In genomic region chr8:115199616-115200150, GRCm38 (mm10) we compare ENCODE assay signal across 21 mouse cellular contexts.
A peak's percentile ranks its signal among the peaks of the same experiment; 100 is the strongest.
DNase-seq lines count a peak whose midpoint lies in the region; ATAC-seq and TF ChIP-seq lines count a peak whose summit lies in the region.
"Had no signal": no experiment of that assay in that cellular context is flagged by ENCODE, and none has a peak within 500 bp of the region (broad histone marks: within the 10 kb centered on the region; RNA-seq: fewer than 3 reads in every experiment).

No protein-coding gene starts in this region.

- H3K9ac ChIP-seq in heart, postnatal 0 days (replicated peaks; ENCODE audit: low read depth, low read length) = no peak overlapping the region
- no peak overlapping the region for H3K9ac ChIP-seq in midbrain, embryonic 11.5 days (ENCODE audit: low read length)
- H3K9ac ChIP-seq in midbrain, embryonic 15.5 days = no peak overlapping the region
- H3K9ac ChIP-seq in neural tube, embryonic 15.5 days (replicated peaks) = no peak overlapping the region
- H3K9ac ChIP-seq: hindbrain, embryonic 13.5 days; neural tube, embryonic 12.5 days; stomach, embryonic 15.5 days had no signal

- H3K27me3 ChIP-seq in heart, postnatal 0 days (ENCODE audit: control insufficient read depth, insufficient read depth, low read length) = no peaks in the 10 kb centered on the region
- peaks cover 3% of the 10 kb centered on the region for H3K27me3 ChIP-seq in midbrain, embryonic 11.5 days (ENCODE audit: control insufficient read depth, insufficient read depth, low read length)
- H3K27me3 ChIP-seq in midbrain, embryonic 15.5 days (replicated peaks) = no peaks in the 10 kb centered on the region
- peaks cover 35% of the 10 kb centered on the region for H3K27me3 ChIP-seq in neural tube, embryonic 15.5 days (replicated peaks)
- H3K27me3 ChIP-seq: megakaryocyte, embryonic 14.5 days; Patski; stomach, embryonic 15.5 days had no signal

- no peak for TF ChIP-seq EP300 in heart, postnatal 0 days (IDR thresholded peaks at IDR 0.05; ENCODE audit: low read depth)

- peak; percentile 29 for DNase-seq in embryo, embryonic 10.5 days (ENCODE audit: low spot score)
- DNase-seq in embryo, embryonic 10 days (ENCODE audit: low spot score) = no peak
- no peak for DNase-seq in heart, postnatal 0 days (ENCODE audit: low spot score)
- DNase-seq in heart, postnatal 36 days = no peak
- DNase-seq in midbrain, embryonic 11.5 days (ENCODE audit: low spot score, missing footprints) = peak; percentile 80
- DNase-seq in urinary bladder, postnatal 25 days (ENCODE audit: low spot score) = no peak
- DNase-seq: cerebellum, adult 18-20 months; heart, adult 11 months; retina, postnatal 1 day; thymus, postnatal 36 days had no signal

- no peaks in the 10 kb centered on the region for H3K9me3 ChIP-seq in heart, postnatal 0 days (replicated peaks; ENCODE audit: control insufficient read depth, low read length)
- H3K9me3 ChIP-seq in midbrain, embryonic 11.5 days (ENCODE audit: control insufficient read depth, low read length) = no peaks in the 10 kb centered on the region; the same call in 1 of the 2 replicates
- H3K9me3 ChIP-seq in midbrain, embryonic 15.5 days = no peaks in the 10 kb centered on the region
- no peaks in the 10 kb centered on the region for H3K9me3 ChIP-seq in neural tube, embryonic 15.5 days (replicated peaks)
- H3K9me3 ChIP-seq: hindbrain, embryonic 13.5 days; neural tube, embryonic 12.5 days; stomach, embryonic 15.5 days had no signal

- 26% methylated on average over 14 of the region's 14 CpGs for WGBS in heart, postnatal 0 days
- 19% methylated on average over 14 of the region's 14 CpGs for WGBS in midbrain, embryonic 11.5 days
- WGBS in midbrain, embryonic 15.5 days = 19% methylated on average over 14 of the region's 14 CpGs
- 15% methylated on average over 14 of the region's 14 CpGs for whole genome bisulfite sequencing in neural tube, embryonic 15.5 days

- H3K36me3 ChIP-seq in heart, postnatal 0 days (replicated peaks; ENCODE audit: control insufficient read depth, insufficient read depth, low read length) = no peaks in the 10 kb centered on the region
- no peaks in the 10 kb centered on the region for H3K36me3 ChIP-seq in midbrain, embryonic 11.5 days (ENCODE audit: control insufficient read depth, insufficient read depth, low read length)
- H3K36me3 ChIP-seq in midbrain, embryonic 15.5 days (replicated peaks) = no peaks in the 10 kb centered on the region
- H3K36me3 ChIP-seq in neural tube, embryonic 15.5 days = no peaks in the 10 kb centered on the region
- H3K36me3 ChIP-seq: hindbrain, embryonic 13.5 days; neural tube, embryonic 12.5 days; stomach, embryonic 15.5 days had no signal

- intact Hi-C loops in heart, postnatal 36 days (cut with DNase I) = no loop called here

- no peak overlapping the region for H3K4me3 ChIP-seq in heart, postnatal 0 days (ENCODE audit: low read depth, low read length)
- no peak overlapping the region for H3K4me3 ChIP-seq in midbrain, embryonic 11.5 days (ENCODE audit: low read depth, low read length)
- no peak overlapping the region for H3K4me3 ChIP-seq in midbrain, embryonic 15.5 days
- no peak overlapping the region for H3K4me3 ChIP-seq in neural tube, embryonic 15.5 days (replicated peaks)
- H3K4me3 ChIP-seq: erythroblast, embryonic 14.5 days; hindbrain, embryonic 13.5 days; left cerebral cortex, adult 2 months; megakaryocyte, embryonic 14.5 days; neural tube, embryonic 12.5 days; stomach, embryonic 15.5 days had no signal

- H3K4me1 ChIP-seq in heart, postnatal 0 days (ENCODE audit: control insufficient read depth, insufficient read depth) = no peaks in the 10 kb centered on the region
- peaks cover 10% of the 10 kb centered on the region for H3K4me1 ChIP-seq in midbrain, embryonic 11.5 days (ENCODE audit: control insufficient read depth, insufficient read depth, low read length)
- peaks cover 8% of the 10 kb centered on the region for H3K4me1 ChIP-seq in midbrain, embryonic 15.5 days
- H3K4me1 ChIP-seq in neural tube, embryonic 15.5 days = peaks cover 13% of the 10 kb centered on the region
- H3K4me1 ChIP-seq: megakaryocyte, embryonic 14.5 days; stomach, embryonic 15.5 days had no signal

- ATAC-seq in heart, postnatal 0 days (ENCODE audit: insufficient read depth, low read depth) = no peak
- ATAC-seq in midbrain, embryonic 11.5 days (ENCODE audit: low FRiP score) = no peak
- no peak for ATAC-seq in midbrain, embryonic 15.5 days (replicated peaks)
- no peak for ATAC-seq in neural tube, embryonic 15.5 days (ENCODE audit: low FRiP score)
- ATAC-seq: intestine, postnatal 0 days; Patski had no signal

- no peak overlapping the region for H3K27ac ChIP-seq in heart, postnatal 0 days (ENCODE audit: low read depth)
- H3K27ac ChIP-seq in midbrain, embryonic 11.5 days (ENCODE audit: low read depth, low read length) = no peak overlapping the region
- no peak overlapping the region for H3K27ac ChIP-seq in midbrain, embryonic 15.5 days
- no peak overlapping the region for H3K27ac ChIP-seq in neural tube, embryonic 15.5 days (replicated peaks)
- H3K27ac ChIP-seq: hindbrain, embryonic 13.5 days; left cerebral cortex, adult 2 months; neural tube, embryonic 12.5 days; stomach, embryonic 15.5 days had no signal

- no peak for TF ChIP-seq CTCF in heart, postnatal 0 days (IDR thresholded peaks at IDR 0.05; ENCODE audit: low read depth)

- peak overlapping the region; percentile 5; the same call in 1 of the 2 replicates for H3K4me2 ChIP-seq in heart, postnatal 0 days (ENCODE audit: low read depth, low read length)
- no peak overlapping the region for H3K4me2 ChIP-seq in midbrain, embryonic 11.5 days
- no peak overlapping the region for H3K4me2 ChIP-seq in midbrain, embryonic 15.5 days
- H3K4me2 ChIP-seq in neural tube, embryonic 15.5 days = peak overlapping the region; percentile 23
- H3K4me2 ChIP-seq: hindbrain, embryonic 13.5 days; liver, embryonic 11.5 days; neural tube, embryonic 12.5 days; stomach, embryonic 15.5 days had no signal

Comparison
In these comparisons a context has a peak if more than half of its experiments do, and no peak if none do; other contexts are left out.
1. DNase-seq: peak in embryo, embryonic 10.5 days (single experiment) and midbrain, embryonic 11.5 days (single experiment); none in embryo, embryonic 10 days (single experiment), heart, postnatal 0 days (single experiment), heart, postnatal 36 days (0 of 2) and urinary bladder, postnatal 25 days (single experiment).
2. H3K4me2 ChIP-seq: peak in heart, postnatal 0 days (single experiment) and neural tube, embryonic 15.5 days (single experiment); none in midbrain, embryonic 11.5 days (single experiment) and midbrain, embryonic 15.5 days (single experiment).